Mouse (Mus musculus): ENCODE results near the gene Sorbs2.

The Sorbs2 gene

GRCm38 (mm10) chr8:45570117-45570516, 62.5 kb downstream of the Sorbs2 start:
- no peak for DNase-seq (ENCODE audit: low spot score in 2 of 2)

GRCm38 (mm10) chr8:45579714-45580543, 72.3 kb downstream of the Sorbs2 start:
- no peak for DNase-seq (ENCODE audit: low spot score in 2 of 2)

GRCm38 (mm10) chr8:45580544-45580866, 72.9 kb downstream of the Sorbs2 start:
- DNase-seq (ENCODE audit: low spot score in 2 of 2), result no peak

GRCm38 (mm10) chr8:45583856-45584255, 76.3 kb downstream of the Sorbs2 start:
- DNase-seq (ENCODE audit: low spot score in 2 of 2), result no peak

GRCm38 (mm10) chr8:45584390-45585052, 76.9 kb downstream of the Sorbs2 start:
- DNase-seq (ENCODE audit: low spot score in 2 of 2), result no peak

GRCm38 (mm10) chr8:45585158-45585557, 77.6 kb downstream of the Sorbs2 start:
- no peak for DNase-seq (ENCODE audit: low spot score in 2 of 2)

- DNase-seq (ENCODE audit: low spot score in 2 of 2), result no peak
Observed at GRCm38 (mm10) chr8:45587011-45587410, 79.4 kb downstream of the Sorbs2 start.

GRCm38 (mm10) chr8:45591888-45592287, 84.3 kb downstream of the Sorbs2 start:
- DNase-seq (ENCODE audit: low spot score in 2 of 2), result no peak

GRCm38 (mm10) chr8:45593711-45594110, 86.1 kb downstream of the Sorbs2 start:
- peak; percentile 37 to 54 for DNase-seq (ENCODE audit: low spot score in 2 of 2)

- no peak for DNase-seq (ENCODE audit: low spot score in 2 of 2)
Observed at GRCm38 (mm10) chr8:45595983-45596382, 88.4 kb downstream of the Sorbs2 start.

- DNase-seq (ENCODE audit: low spot score in 2 of 2), result no peak
Observed at GRCm38 (mm10) chr8:45596591-45596990, 89.0 kb downstream of the Sorbs2 start.

GRCm38 (mm10) chr8:45597631-45598420, 90.2 kb downstream of the Sorbs2 start:
- DNase-seq (ENCODE audit: low spot score in 2 of 2), result no peak

GRCm38 (mm10) chr8:45598883-45599282, 91.3 kb downstream of the Sorbs2 start:
- no peak for DNase-seq (ENCODE audit: low spot score in 2 of 2)

- no peak for DNase-seq (ENCODE audit: low spot score in 2 of 2)
Observed at GRCm38 (mm10) chr8:45602019-45602418, 94.4 kb downstream of the Sorbs2 start.

GRCm38 (mm10) chr8:45605419-45605818, 97.8 kb downstream of the Sorbs2 start:
- no peak for DNase-seq (ENCODE audit: low spot score in 2 of 2)

- no peak for DNase-seq (ENCODE audit: low spot score in 2 of 2)
Observed at GRCm38 (mm10) chr8:45607012-45607411, 99.4 kb downstream of the Sorbs2 start.

GRCm38 (mm10) chr8:45608413-45608812, 100.8 kb downstream of the Sorbs2 start:
- no peak for DNase-seq (ENCODE audit: low spot score in 2 of 2)

GRCm38 (mm10) chr8:45610426-45611215, 103.0 kb downstream of the Sorbs2 start:
- no peak for DNase-seq (ENCODE audit: low spot score in 2 of 2)

GRCm38 (mm10) chr8:45611320-45611719, 103.7 kb downstream of the Sorbs2 start:
- DNase-seq (ENCODE audit: low spot score in 2 of 2), result no peak

GRCm38 (mm10) chr8:45614610-45615009, 107.0 kb downstream of the Sorbs2 start:
- DNase-seq (ENCODE audit: low spot score in 2 of 2), result no peak

GRCm38 (mm10) chr8:45615050-45615449, 107.5 kb downstream of the Sorbs2 start:
- DNase-seq (ENCODE audit: low spot score in 2 of 2), result no peak

GRCm38 (mm10) chr8:45615551-45615950, 108.0 kb downstream of the Sorbs2 start:
- no peak for DNase-seq (ENCODE audit: low spot score in 2 of 2)
